Mouse (Mus musculus) retina, postnatal 7 days (tissue): ENCODE data around the gene Ehd1.

Source experiments
- DNase-seq: peaks from one replicate; pipeline ENCODE4 v3.0.0-alpha.2; 2012; ENCODE audit warnings: low read depth, low spot score

Ehd1 gene

GRCm38 (mm10) chr19:6276426-6277421 lies at the start of gene Ehd1:
Gene Ehd1 (plus strand): TSS chr19:6276725.
- peak; percentile 97 for DNase-seq

GRCm38 (mm10) chr19:6226763-6227162 lies 49.8 kb upstream of the Ehd1 start:
- no peak for DNase-seq

GRCm38 (mm10) chr19:6227864-6228263 lies 48.7 kb upstream of the Ehd1 start:
- DNase-seq, result no peak

- DNase-seq, result no peak
Measured at GRCm38 (mm10) chr19:6230411-6230810, 46.1 kb upstream of the Ehd1 start.

GRCm38 (mm10) chr19:6231036-6231435 lies 45.5 kb upstream of the Ehd1 start:
- DNase-seq, result no peak

GRCm38 (mm10) chr19:6233647-6234046 lies 42.9 kb upstream of the Ehd1 start:
- DNase-seq, result no peak

- DNase-seq, result no peak
Measured at GRCm38 (mm10) chr19:6234337-6235083, 42.0 kb upstream of the Ehd1 start.

- peak; percentile 91 for DNase-seq
Measured at GRCm38 (mm10) chr19:6235084-6236052, 41.2 kb upstream of the Ehd1 start, which contains the start of gene Ppp2r5b. Gene Ppp2r5b (minus strand): TSS chr19:6235872.

GRCm38 (mm10) chr19:6236053-6236441 lies 40.5 kb upstream of the Ehd1 start:
- peak; percentile 85 for DNase-seq

GRCm38 (mm10) chr19:6236842-6237241 lies 39.7 kb upstream of the Ehd1 start:
- no peak for DNase-seq

GRCm38 (mm10) chr19:6238740-6239139 lies 37.8 kb upstream of the Ehd1 start:
- no peak for DNase-seq

GRCm38 (mm10) chr19:6240136-6240535 lies 36.4 kb upstream of the Ehd1 start:
- no peak for DNase-seq

GRCm38 (mm10) chr19:6240725-6241124 lies 35.8 kb upstream of the Ehd1 start:
- no peak for DNase-seq

GRCm38 (mm10) chr19:6241274-6242107 lies 35.0 kb upstream of the Ehd1 start, which contains the start of gene Atg2a:
Gene Atg2a (plus strand): TSS chr19:6241668.
- peak; percentile 99 for DNase-seq

- DNase-seq, result no peak
Measured at GRCm38 (mm10) chr19:6242281-6242680, 34.2 kb upstream of the Ehd1 start.

GRCm38 (mm10) chr19:6243226-6243625 lies 33.3 kb upstream of the Ehd1 start:
- no peak for DNase-seq

GRCm38 (mm10) chr19:6245806-6246205 lies 30.7 kb upstream of the Ehd1 start:
- no peak for DNase-seq

- no peak for DNase-seq
Measured at GRCm38 (mm10) chr19:6247526-6248300, 28.8 kb upstream of the Ehd1 start.

GRCm38 (mm10) chr19:6253021-6253420 lies 23.5 kb upstream of the Ehd1 start:
- no peak for DNase-seq
